Comparison of ENCODE assay signal across 13 mouse cellular contexts in genomic region chr17:35026206-35026605, GRCm38 (mm10). TPM values are rescaled to one million over a fixed set of nuclear protein-coding genes. Genes with fewer than 3 reads are reported as not detected.
A peak's percentile ranks its signal among the peaks of the same experiment; 100 is the strongest.
DNase-seq lines count a peak whose midpoint lies in the region; ATAC-seq and TF ChIP-seq lines count a peak whose summit lies in the region.
"Had no signal": no experiment of that assay in that cellular context is flagged by ENCODE, and none has a peak within 500 bp of the region (broad histone marks: within the 10 kb centered on the region; RNA-seq: fewer than 3 reads in every experiment).

No protein-coding gene starts in this region.

- 77% methylated on average over 5 of the region's 5 CpGs for WGBS in lung, embryonic 14.5 days
- WGBS in embryonic facial prominence, embryonic 13.5 days: 77% methylated on average over 5 of the region's 5 CpGs
- WGBS in intestine, postnatal 0 days: 75% methylated on average over 5 of the region's 5 CpGs

- no peak overlapping the region for H3K4me3 ChIP-seq in lung, embryonic 14.5 days (ENCODE audit: low read depth, low read length)
- no peak overlapping the region for H3K4me3 ChIP-seq in embryonic facial prominence, embryonic 13.5 days
- H3K4me3 ChIP-seq in intestine, postnatal 0 days (ENCODE audit: low read depth, low read length): no peak overlapping the region
- H3K4me3 ChIP-seq: megakaryocyte, embryonic 14.5 days had no signal

- H3K36me3 ChIP-seq in lung, embryonic 14.5 days (ENCODE audit: insufficient read depth): no peaks in the 10 kb centered on the region
- no peaks in the 10 kb centered on the region for H3K36me3 ChIP-seq in embryonic facial prominence, embryonic 13.5 days
- H3K36me3 ChIP-seq in intestine, postnatal 0 days (ENCODE audit: control insufficient read depth, insufficient read depth): no peaks in the 10 kb centered on the region

- H3K4me1 ChIP-seq in lung, embryonic 14.5 days (ENCODE audit: insufficient read depth): peaks cover 4% of the 10 kb centered on the region; the same call in 1 of the 2 replicates
- H3K4me1 ChIP-seq in embryonic facial prominence, embryonic 13.5 days: peaks cover 44% of the 10 kb centered on the region
- H3K4me1 ChIP-seq in intestine, postnatal 0 days (replicated peaks; ENCODE audit: control insufficient read depth, insufficient read depth, low read length): no peaks in the 10 kb centered on the region; the same call in 1 of the 2 replicates

- no peaks in the 10 kb centered on the region for H3K9me3 ChIP-seq in lung, embryonic 14.5 days (ENCODE audit: low read depth, low read length)
- no peaks in the 10 kb centered on the region for H3K9me3 ChIP-seq in embryonic facial prominence, embryonic 13.5 days
- no peaks in the 10 kb centered on the region for H3K9me3 ChIP-seq in intestine, postnatal 0 days (ENCODE audit: control insufficient read depth)
- H3K9me3 ChIP-seq: megakaryocyte, embryonic 14.5 days had no signal

- ATAC-seq in lung, embryonic 14.5 days (ENCODE audit: insufficient read depth): no peak
- ATAC-seq in embryonic facial prominence, embryonic 13.5 days (ENCODE audit: insufficient number of reproducible peaks, insufficient read depth, low FRiP score, low TSS enrichment, low read depth): no peak
- no peak for ATAC-seq in intestine, postnatal 0 days

- no peak for TF ChIP-seq CTCF in lung, embryonic 14.5 days (IDR thresholded peaks at IDR 0.05; ENCODE audit: low read depth)
- TF ChIP-seq CTCF in intestine, postnatal 0 days (IDR thresholded peaks at IDR 0.05; ENCODE audit: low read depth): peak; percentile 2; the same call in 1 of the 2 replicates

- H3K9ac ChIP-seq in lung, embryonic 14.5 days: no peak overlapping the region
- H3K9ac ChIP-seq in embryonic facial prominence, embryonic 13.5 days: peak overlapping the region; percentile 44; the same call in 1 of the 2 replicates
- no peak overlapping the region for H3K9ac ChIP-seq in intestine, postnatal 0 days (ENCODE audit: low read depth, low read length)

- no peak overlapping the region; the same call in 1 of the 2 replicates for H3K4me2 ChIP-seq in lung, embryonic 14.5 days
- H3K4me2 ChIP-seq in embryonic facial prominence, embryonic 13.5 days: peak overlapping the region; percentile 24
- H3K4me2 ChIP-seq in intestine, postnatal 0 days (replicated peaks; ENCODE audit: low read depth): no peak overlapping the region

- H3K27ac ChIP-seq in lung, embryonic 14.5 days (ENCODE audit: low read depth): 0 out of 2 replicates have a peak overlapping the region, but pooled peaks have one; percentile 2
- H3K27ac ChIP-seq in embryonic facial prominence, embryonic 13.5 days: peak overlapping the region; percentile 87
- no peak overlapping the region for H3K27ac ChIP-seq in intestine, postnatal 0 days (ENCODE audit: low read depth, low read length)

- intact Hi-C loops in gastrocnemius, postnatal 14 days (cut with DNase I; ENCODE audit: low total_unique reads): no loop called here

- DNase-seq in gastrocnemius, postnatal 10 days: peak; percentile 14
- DNase-seq in gastrocnemius, postnatal 14 days: no peak
- DNase-seq in lung, embryonic 14.5 days: no peak
- no peak for DNase-seq in lung, postnatal 36 days
- DNase-seq in urinary bladder, postnatal 25 days (ENCODE audit: low spot score): no peak
- DNase-seq in cerebellum, adult 18-20 months: no peak
- DNase-seq: cerebellum, adult 11 months; kidney, adult 18-20 months; layer of hippocampus, adult 9-11 months; thymus, adult 2 months had no signal

- no peaks in the 10 kb centered on the region for H3K27me3 ChIP-seq in lung, embryonic 14.5 days (ENCODE audit: insufficient read depth, low read length)
- H3K27me3 ChIP-seq in embryonic facial prominence, embryonic 13.5 days: no peaks in the 10 kb centered on the region
- H3K27me3 ChIP-seq in intestine, postnatal 0 days (replicated peaks; ENCODE audit: control insufficient read depth, insufficient read depth, low read length): no peaks in the 10 kb centered on the region

RNA-seq across cellular contexts. Expression of gene Sapcd1, which starts 1.6 kb away (rescaled TPM):
- total RNA-seq in gastrocnemius, postnatal 10 days (2021): 1 to 10 TPM; 2.8 to 3.1 TPM
- 1 to 10 TPM in 1 of 2 experiments, under 1 TPM in 1; 0.38 to 1.5 TPM for total RNA-seq in gastrocnemius, postnatal 14 days (2021)
- 16.1 and 17.2 TPM in 2 replicates for polyA plus RNA-seq in lung, embryonic 14.5 days (2014; fragmentation: Nextera tagmentation; extraction: Ambion mirVana)
- polyA plus RNA-seq in embryonic facial prominence, embryonic 13.5 days (2015; fragmentation: Nextera tagmentation; extraction: Ambion mirVana): 14.2 and 19.5 TPM in 2 replicates
- polyA plus RNA-seq in intestine, postnatal 0 days (2015; fragmentation: Nextera tagmentation; extraction: Ambion mirVana): 3.2 and 4.6 TPM in 2 replicates

RNA-seq across cellular contexts. Expression of gene Vwa7, which starts 9.8 kb away (rescaled TPM):
- 1 to 10 TPM; 2.0 to 2.5 TPM for total RNA-seq in gastrocnemius, postnatal 10 days (2021)
- 1 to 10 TPM; 3.7 to 3.9 TPM for total RNA-seq in gastrocnemius, postnatal 14 days (2021)
- polyA plus RNA-seq in lung, embryonic 14.5 days (2014; fragmentation: Nextera tagmentation; extraction: Ambion mirVana): 0.11 and 0.47 TPM in 2 replicates
- 0.33 and 0.38 TPM in 2 replicates for polyA plus RNA-seq in embryonic facial prominence, embryonic 13.5 days (2015; fragmentation: Nextera tagmentation; extraction: Ambion mirVana)
- 0.12 and 0.20 TPM in 2 replicates for polyA plus RNA-seq in intestine, postnatal 0 days (2015; fragmentation: Nextera tagmentation; extraction: Ambion mirVana)

RNA-seq across cellular contexts. Expression of gene Msh5, which starts 20.3 kb away (rescaled TPM):
- 1 to 10 TPM; 1.5 to 3.5 TPM for total RNA-seq in gastrocnemius, postnatal 10 days (2021)
- under 1 TPM; 0.84 to 0.94 TPM for total RNA-seq in gastrocnemius, postnatal 14 days (2021)
- polyA plus RNA-seq in lung, embryonic 14.5 days (2014; fragmentation: Nextera tagmentation; extraction: Ambion mirVana): 4.2 and 4.6 TPM in 2 replicates
- 3.5 and 3.6 TPM in 2 replicates for polyA plus RNA-seq in embryonic facial prominence, embryonic 13.5 days (2015; fragmentation: Nextera tagmentation; extraction: Ambion mirVana)
- 1.4 and 3.0 TPM in 2 replicates for polyA plus RNA-seq in intestine, postnatal 0 days (2015; fragmentation: Nextera tagmentation; extraction: Ambion mirVana)

RNA-seq across cellular contexts. Expression of gene Clic1, which starts 23.6 kb away (rescaled TPM):
- total RNA-seq in gastrocnemius, postnatal 10 days (2021): 10 to 100 TPM; 39.2 to 50.5 TPM
- 10 to 100 TPM; 28.3 to 32.5 TPM for total RNA-seq in gastrocnemius, postnatal 14 days (2021)
- 67.1 and 73.6 TPM in 2 replicates for polyA plus RNA-seq in lung, embryonic 14.5 days (2014; fragmentation: Nextera tagmentation; extraction: Ambion mirVana)
- 243 and 254 TPM in 2 replicates for polyA plus RNA-seq in embryonic facial prominence, embryonic 13.5 days (2015; fragmentation: Nextera tagmentation; extraction: Ambion mirVana)
- polyA plus RNA-seq in intestine, postnatal 0 days (2015; fragmentation: Nextera tagmentation; extraction: Ambion mirVana): 290 and 312 TPM in 2 replicates

RNA-seq across cellular contexts. Expression of gene Vars, which starts 25.4 kb away (rescaled TPM):
- total RNA-seq in gastrocnemius, postnatal 10 days (2021): 10 to 100 TPM; 31.4 to 40.7 TPM
- 10 to 100 TPM; 26.8 to 29.2 TPM for total RNA-seq in gastrocnemius, postnatal 14 days (2021)
- polyA plus RNA-seq in lung, embryonic 14.5 days (2014; fragmentation: Nextera tagmentation; extraction: Ambion mirVana): 135 and 161 TPM in 2 replicates
- polyA plus RNA-seq in embryonic facial prominence, embryonic 13.5 days (2015; fragmentation: Nextera tagmentation; extraction: Ambion mirVana): 102 and 112 TPM in 2 replicates
- polyA plus RNA-seq in intestine, postnatal 0 days (2015; fragmentation: Nextera tagmentation; extraction: Ambion mirVana): 74.0 and 84.2 TPM in 2 replicates
